Mouse (Mus musculus) cerebellum, adult 2 months (tissue): ENCODE results near the gene Pdia2.

Experiments
- CTCF ChIP-seq: fragments of 200-500 bp; IDR thresholded peaks from 2 replicates; pipeline ENCODE4 v1.5.1; 2011; ENCODE audit warnings: low read depth, mild to moderate bottlenecking, control low read depth, low read length, moderate library complexity, borderline replicate concordance; ENCODE audit not compliant: insufficient read depth
- POLR2A ChIP-seq: fragments of 200-500 bp; IDR thresholded peaks from 2 replicates; pipeline ENCODE4 v1.6.1; 2011; ENCODE audit warnings: low read length, control low read depth, borderline replicate concordance; ENCODE audit not compliant: insufficient read depth

DNA sequence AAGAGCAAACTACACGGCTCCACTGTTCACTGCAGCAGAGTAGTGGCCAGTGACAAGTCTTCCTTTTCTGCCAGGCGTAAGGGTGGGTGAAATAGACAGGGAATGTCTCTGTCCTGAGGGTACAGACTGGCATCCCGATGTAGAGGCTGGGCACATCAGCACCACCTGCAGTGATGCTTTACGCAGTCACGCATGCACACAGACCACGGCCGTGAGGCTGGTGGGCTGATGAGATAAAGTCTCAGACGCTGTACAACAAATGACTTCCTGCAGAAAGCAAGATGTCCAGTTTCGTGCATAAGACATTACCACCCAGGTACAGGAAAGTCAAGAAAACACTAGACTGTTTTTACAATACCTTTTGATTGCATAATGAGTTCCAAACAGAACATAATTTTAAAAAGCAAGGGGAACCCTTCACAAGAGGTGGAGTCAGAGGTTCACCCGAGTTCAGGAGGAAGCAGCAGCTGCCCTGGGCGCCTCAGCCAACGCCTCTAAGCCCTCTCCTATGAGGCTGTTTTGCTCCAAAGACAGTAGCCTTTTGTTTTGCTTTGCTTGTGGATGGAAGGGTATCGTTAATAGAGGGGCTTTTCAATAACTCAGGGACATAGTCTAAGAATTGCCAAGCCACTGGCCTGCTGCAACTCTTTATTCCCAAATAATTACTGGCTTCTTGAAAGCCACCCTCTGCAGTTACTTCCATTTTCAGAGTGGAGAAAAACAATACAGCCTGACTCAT is 36.4 kb upstream of the Pdia2 start:
- TF ChIP-seq CTCF (no peak), POLR2A (no peak)
